Mouse (Mus musculus): Measurements from ENCODE around the gene Myo16.

- no peak for TF ChIP-seq EP300 (IDR thresholded peaks at IDR 0.05; ENCODE audit: low read depth)
- TF ChIP-seq CTCF (IDR thresholded peaks at IDR 0.05; ENCODE audit: low read depth): no peak
These were observed 70.0 kb downstream of the Myo16 start for GRCm38 (mm10) chr8:10223528-10224194.
